Mouse (Mus musculus) forebrain, embryonic 13.5 days (tissue): ENCODE data around the gene Oxa1l. TPM values are rescaled to one million over a fixed set of nuclear protein-coding genes. Genes with fewer than 3 reads are reported as not detected.

Source experiments
- ATAC-seq: fragments of 200-750 bp; cut with Nextera tagmentation; 2 replicates; pipeline ENCODE4 v1.8.0; 2017
- H3K27ac ChIP-seq: fragments of 300-500 bp; sonication (generic); 2 replicates; pipeline ENCODE4 v1.5.1; 2015; ENCODE audit warnings: inconsistent platforms, mild to moderate bottlenecking, moderate library complexity
- H3K27me3 ChIP-seq: fragments of 300-500 bp; sonication (generic); 2 replicates; pipeline ENCODE4 v1.6.1; 2015; ENCODE audit warnings: mild to moderate bottlenecking, inconsistent platforms
- H3K36me3 ChIP-seq: fragments of 300-500 bp; sonication (generic); 2 replicates; pipeline ENCODE4 v1.6.1; 2015; ENCODE audit warnings: mild to moderate bottlenecking, inconsistent platforms; ENCODE audit not compliant: poor library complexity, severe bottlenecking
- H3K4me1 ChIP-seq: fragments of 300-500 bp; sonication (generic); 2 replicates; pipeline ENCODE4 v1.6.1; 2015; ENCODE audit warnings: inconsistent platforms
- H3K4me2 ChIP-seq: fragments of 300-500 bp; sonication (generic); 2 replicates; pipeline ENCODE4 v1.6.1; 2015; ENCODE audit warnings: inconsistent platforms, mild to moderate bottlenecking, moderate library complexity
- H3K4me3 ChIP-seq: fragments of 300-500 bp; sonication (generic); 2 replicates; pipeline ENCODE4 v1.5.1; 2015; ENCODE audit warnings: mild to moderate bottlenecking, inconsistent platforms
- H3K9ac ChIP-seq: fragments of 300-500 bp; sonication (generic); 2 replicates; pipeline ENCODE4 v1.6.1; 2015; ENCODE audit warnings: mild to moderate bottlenecking, inconsistent platforms
- H3K9me3 ChIP-seq: fragments of 300-500 bp; sonication (generic); replicated peaks from 2 replicates; pipeline ENCODE4 v1.6.1; 2016; ENCODE audit warnings: inconsistent platforms
- WGBS: fragments of 180-500 bp; shearing (Covaris S2); methylation state at CpG from one replicate; pipeline ENCODE4 v1.1.7; 2015; 5-methylcytosine and 5-hydroxymethylcytosine counted together
- polyA plus RNA-seq: library from polyadenylated mRNA; unstranded; fragments of >200 nt; fragmentation: Nextera tagmentation; extraction: Ambion mirVana; gene quantifications from 2 replicates; pipeline ENCODE4 v1.2.1, GENCODE M21; 2015

Oxa1l gene
- polyA plus RNA-seq, 1 experiment from 2014 or later = 43.8 TPM

DNA sequence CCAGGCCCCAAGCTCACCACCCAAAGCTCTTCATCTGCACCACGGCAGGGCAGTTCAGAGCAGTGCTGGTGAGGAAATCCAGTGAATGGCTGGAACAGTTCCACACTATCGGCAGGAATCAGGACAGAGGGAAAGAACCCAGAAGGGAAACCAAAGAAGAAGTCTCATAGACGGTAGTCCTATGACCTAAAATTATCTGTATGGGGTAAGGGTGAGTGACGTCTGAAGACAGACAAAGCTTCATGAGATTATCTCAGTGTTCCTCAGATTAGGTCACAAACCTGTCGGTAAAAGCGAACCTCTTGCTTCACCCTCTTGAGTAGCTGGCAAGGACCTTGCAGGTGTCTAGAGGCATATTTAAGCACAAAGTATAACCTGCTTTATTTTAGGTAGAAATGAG is 16.5 kb downstream of the Oxa1l start:
- Histone ChIP-seq H3K4me1 (no peaks in the 10 kb centered on the region), H3K27ac (no peak overlapping the region), H3K27me3 (no peaks in the 10 kb centered on the region), H3K4me2 (no peak overlapping the region), H3K4me3 (no peak overlapping the region), H3K9ac (no peak overlapping the region), H3K9me3 (no peaks in the 10 kb centered on the region), H3K36me3 (no peaks in the 10 kb centered on the region)
- ATAC-seq = no peak
- WGBS = 93% methylated on average over 6 of the region's 6 CpGs

DNA sequence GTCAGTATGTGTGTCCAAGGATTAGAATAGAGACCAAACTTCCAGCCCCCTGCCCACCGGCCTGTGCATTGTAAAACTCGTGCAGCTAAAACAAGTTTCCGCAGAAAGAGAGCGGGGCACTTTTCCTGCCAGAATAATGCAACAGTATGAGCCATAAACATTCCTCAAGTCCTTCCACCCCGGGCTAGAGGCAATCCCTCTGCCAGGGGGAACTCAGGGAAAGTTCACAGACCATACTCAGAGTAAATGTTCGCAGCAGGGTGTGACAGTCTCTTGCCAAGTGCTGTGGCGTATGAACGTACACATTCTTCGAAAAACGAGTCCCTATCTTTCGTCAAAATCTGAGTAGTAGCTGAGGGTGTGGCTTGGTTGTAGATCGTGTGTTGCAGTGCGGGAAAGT is 18.9 kb downstream of the Oxa1l start:
- Histone ChIP-seq H3K27me3 (no peaks in the 10 kb centered on the region), H3K4me1 (no peaks in the 10 kb centered on the region), H3K4me2 (no peak overlapping the region), H3K27ac (no peak overlapping the region), H3K9ac (no peak overlapping the region), H3K4me3 (no peak overlapping the region), H3K36me3 (no peaks in the 10 kb centered on the region), H3K9me3 (no peaks in the 10 kb centered on the region)
- no peak for ATAC-seq
- 84% methylated on average over 13 of the region's 13 CpGs for WGBS

DNA sequence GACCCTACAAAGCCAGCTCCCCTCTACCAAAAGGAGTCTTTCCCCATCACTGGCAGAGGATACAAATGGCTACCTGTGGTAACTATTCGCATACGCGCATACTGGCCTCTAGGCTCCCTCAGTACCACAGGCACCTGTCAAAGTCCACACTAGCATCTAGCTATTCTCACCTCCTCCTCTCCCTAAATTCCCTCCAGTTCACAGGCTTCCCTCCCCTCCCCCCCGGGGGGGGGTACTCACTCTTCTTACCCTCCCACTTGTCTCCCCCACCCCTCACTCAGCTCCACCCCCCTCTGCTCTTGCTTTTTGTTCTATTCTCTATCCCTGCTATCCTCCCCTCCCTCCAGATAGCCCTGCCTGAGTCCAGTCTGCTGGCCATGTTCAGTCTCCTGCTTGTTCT is 20.0 kb downstream of the Oxa1l start:
- no peaks in the 10 kb centered on the region for H3K36me3 ChIP-seq
- H3K4me3 ChIP-seq = no peak overlapping the region
- H3K9me3 ChIP-seq = no peaks in the 10 kb centered on the region
- no peak overlapping the region for H3K9ac ChIP-seq
- no peak overlapping the region for H3K4me2 ChIP-seq
- no peak overlapping the region for H3K27ac ChIP-seq
- 72% methylated on average over 4 of the region's 4 CpGs for WGBS
- H3K27me3 ChIP-seq = no peaks in the 10 kb centered on the region
- H3K4me1 ChIP-seq = no peaks in the 10 kb centered on the region
- ATAC-seq = no peak

DNA sequence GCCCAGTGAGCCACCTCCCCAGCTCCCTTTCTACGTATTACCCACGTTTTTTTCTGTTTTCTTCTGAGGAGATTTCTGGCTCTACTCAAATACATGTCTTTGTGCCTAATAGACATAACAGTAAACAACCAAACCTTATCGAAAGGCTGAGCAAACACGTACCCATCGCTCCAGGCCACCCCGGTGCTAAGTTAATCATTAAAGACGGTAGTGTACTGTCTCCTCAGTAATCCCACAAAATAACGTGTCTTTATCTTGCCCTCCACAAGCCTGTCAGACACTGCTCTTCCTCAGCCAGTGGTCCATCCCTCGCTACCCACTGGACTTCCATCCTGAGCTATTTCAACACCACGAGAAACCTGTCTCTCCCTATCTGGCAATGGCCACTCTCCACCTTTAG is 21.2 kb downstream of the Oxa1l start:
- H3K4me2 ChIP-seq = no peak overlapping the region
- no peaks in the 10 kb centered on the region for H3K4me1 ChIP-seq
- 87% methylated on average over 10 of the region's 10 CpGs for WGBS
- H3K27ac ChIP-seq = no peak overlapping the region
- no peak overlapping the region for H3K9ac ChIP-seq
- no peaks in the 10 kb centered on the region for H3K9me3 ChIP-seq
- H3K27me3 ChIP-seq = no peaks in the 10 kb centered on the region
- ATAC-seq = no peak
- no peaks in the 10 kb centered on the region for H3K36me3 ChIP-seq
- H3K4me3 ChIP-seq = no peak overlapping the region

DNA sequence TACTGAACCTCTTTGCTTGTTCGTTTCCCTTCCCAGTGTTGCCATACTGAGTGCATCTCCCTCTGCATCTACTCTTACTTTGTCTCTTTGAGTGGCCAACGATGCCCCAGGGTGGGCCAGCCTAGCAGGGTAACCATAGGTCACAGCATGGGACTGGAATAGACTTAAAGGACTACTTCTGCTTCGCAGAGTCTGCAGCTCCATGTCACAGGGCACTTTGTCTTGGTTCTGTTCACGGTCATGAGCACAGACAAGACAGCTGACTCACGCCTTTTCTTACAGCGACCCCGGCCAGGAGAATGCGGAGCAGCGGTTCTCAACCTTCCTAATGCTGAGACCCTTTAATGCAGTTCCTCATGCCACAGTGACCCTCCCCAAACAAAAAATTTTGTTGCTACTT is 22.0 kb downstream of the Oxa1l start:
- H3K27ac ChIP-seq = no peak overlapping the region
- H3K4me3 ChIP-seq = no peak overlapping the region
- WGBS = 53% methylated on average over 9 of the region's 9 CpGs
- H3K9ac ChIP-seq = no peak overlapping the region
- no peaks in the 10 kb centered on the region for H3K27me3 ChIP-seq
- H3K9me3 ChIP-seq = no peaks in the 10 kb centered on the region
- H3K4me1 ChIP-seq = no peaks in the 10 kb centered on the region
- no peaks in the 10 kb centered on the region for H3K36me3 ChIP-seq
- ATAC-seq = no peak
- H3K4me2 ChIP-seq = no peak overlapping the region

DNA sequence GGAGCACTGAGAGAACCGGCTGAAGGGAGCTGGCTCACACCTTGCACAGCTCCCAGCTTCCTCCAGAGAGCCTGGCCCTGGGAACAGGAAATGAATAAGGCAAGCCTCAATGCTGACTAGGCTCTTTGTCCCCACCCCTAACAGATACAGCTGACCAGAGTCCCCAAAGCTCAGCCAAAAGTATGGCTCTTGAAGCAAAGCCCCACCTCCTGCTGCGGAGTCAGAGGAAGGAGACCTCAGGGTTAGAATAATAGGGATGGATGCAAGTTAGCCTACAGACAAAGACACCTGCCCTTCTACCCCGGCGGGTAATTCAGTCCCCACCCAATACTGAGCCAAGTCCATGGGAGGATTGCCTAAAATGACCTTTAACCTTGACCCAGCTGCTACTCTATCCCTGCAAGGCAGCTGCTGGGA is 22.7 kb downstream of the Oxa1l start:
- Histone ChIP-seq H3K27ac (no peak overlapping the region), H3K4me1 (no peaks in the 10 kb centered on the region), H3K4me3 (no peak overlapping the region), H3K9me3 (no peaks in the 10 kb centered on the region), H3K27me3 (no peaks in the 10 kb centered on the region), H3K4me2 (no peak overlapping the region), H3K36me3 (no peaks in the 10 kb centered on the region), H3K9ac (no peak overlapping the region)
- ATAC-seq = no peak
- WGBS = 58% methylated on average over 4 of the region's 4 CpGs

DNA sequence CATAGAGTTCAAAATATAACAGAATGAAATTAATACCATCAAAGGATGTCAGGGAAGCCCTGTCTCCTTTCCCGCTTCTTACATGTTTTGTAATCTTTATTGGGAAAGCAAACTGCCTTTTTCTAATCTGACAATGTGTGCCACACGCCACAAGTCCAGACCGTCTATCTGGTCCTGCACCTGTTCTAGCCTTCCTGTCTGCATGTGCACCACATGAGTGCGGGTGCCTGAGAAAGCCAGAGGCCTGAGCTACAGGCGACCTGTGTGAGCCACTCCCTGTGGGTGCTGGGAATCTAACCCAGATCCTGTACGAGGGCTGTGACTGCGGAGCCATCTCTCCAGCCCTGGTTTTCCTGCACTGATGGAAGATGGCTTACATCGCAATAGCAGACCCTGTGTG is 23.8 kb downstream of the Oxa1l start:
- H3K27me3 ChIP-seq = no peaks in the 10 kb centered on the region
- no peak overlapping the region for H3K4me3 ChIP-seq
- no peaks in the 10 kb centered on the region for H3K36me3 ChIP-seq
- H3K4me2 ChIP-seq = no peak overlapping the region
- H3K9ac ChIP-seq = no peak overlapping the region
- H3K27ac ChIP-seq = no peak overlapping the region
- no peak for ATAC-seq
- WGBS = 92% methylated on average over 8 of the region's 8 CpGs
- H3K9me3 ChIP-seq = no peaks in the 10 kb centered on the region
- H3K4me1 ChIP-seq = no peaks in the 10 kb centered on the region

DNA sequence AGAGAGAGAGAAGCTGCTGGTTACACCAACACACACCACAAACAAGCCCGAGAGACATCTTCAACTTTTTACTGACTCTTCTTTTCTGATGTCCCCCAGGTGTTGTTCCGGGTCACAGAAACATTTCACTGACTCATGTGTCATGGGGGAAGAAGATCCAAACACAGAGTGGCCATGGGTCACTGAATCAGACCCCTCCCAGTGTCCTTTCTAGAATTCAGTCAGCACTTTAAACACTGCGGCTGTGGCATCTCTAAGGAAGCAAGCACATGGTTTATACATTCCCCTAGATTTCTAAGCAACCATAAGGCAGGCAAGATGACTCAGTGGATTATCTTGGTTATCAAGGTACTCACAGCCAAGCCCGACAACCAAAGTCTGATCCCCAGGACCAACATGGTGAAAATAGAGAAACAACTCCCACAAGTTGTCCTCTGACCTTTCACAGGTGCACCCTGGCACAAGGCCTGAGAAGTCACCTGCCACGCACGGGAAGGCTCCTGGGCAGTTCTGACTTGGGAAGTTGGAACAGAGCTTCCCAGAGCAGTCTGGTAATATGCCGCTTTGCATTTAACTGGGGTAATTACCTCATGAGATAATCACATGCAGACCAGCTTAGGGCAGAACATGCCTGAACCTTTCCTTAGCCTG is 25.5 kb downstream of the Oxa1l start:
- no peaks in the 10 kb centered on the region for H3K27me3 ChIP-seq
- H3K9me3 ChIP-seq = no peaks in the 10 kb centered on the region
- ATAC-seq = no peak
- H3K4me1 ChIP-seq = no peaks in the 10 kb centered on the region
- H3K9ac ChIP-seq = no peak overlapping the region
- no peak overlapping the region for H3K4me3 ChIP-seq
- H3K27ac ChIP-seq = no peak overlapping the region
- no peaks in the 10 kb centered on the region for H3K36me3 ChIP-seq
- WGBS = 90% methylated on average over 7 of the region's 7 CpGs
- H3K4me2 ChIP-seq = no peak overlapping the region

DNA sequence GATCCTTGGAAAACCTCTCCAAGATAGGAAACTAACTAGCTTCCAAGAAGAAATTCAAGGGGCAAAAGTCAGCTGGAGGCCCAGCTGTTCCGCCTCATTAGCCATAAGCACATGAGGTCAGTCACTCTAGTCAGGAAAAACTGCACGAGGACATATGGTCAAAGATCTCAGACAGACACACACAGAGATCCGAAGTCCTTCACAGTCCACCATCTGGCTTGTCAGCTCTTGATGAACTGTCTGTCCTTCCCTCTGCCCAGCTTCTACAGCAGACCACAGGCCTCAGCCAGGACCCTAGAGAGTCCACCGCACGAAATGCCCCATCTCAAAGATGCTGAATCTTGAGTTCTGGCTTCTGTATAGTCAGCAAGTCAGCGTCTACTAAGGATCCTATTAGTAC is 26.9 kb downstream of the Oxa1l start:
- Histone ChIP-seq H3K27ac (no peak overlapping the region), H3K4me2 (no peak overlapping the region), H3K36me3 (no peaks in the 10 kb centered on the region), H3K9ac (no peak overlapping the region), H3K27me3 (no peaks in the 10 kb centered on the region), H3K4me3 (no peak overlapping the region), H3K9me3 (no peaks in the 10 kb centered on the region), H3K4me1 (no peaks in the 10 kb centered on the region)
- ATAC-seq = no peak
- 84% methylated on average over 6 of the region's 6 CpGs for WGBS

DNA sequence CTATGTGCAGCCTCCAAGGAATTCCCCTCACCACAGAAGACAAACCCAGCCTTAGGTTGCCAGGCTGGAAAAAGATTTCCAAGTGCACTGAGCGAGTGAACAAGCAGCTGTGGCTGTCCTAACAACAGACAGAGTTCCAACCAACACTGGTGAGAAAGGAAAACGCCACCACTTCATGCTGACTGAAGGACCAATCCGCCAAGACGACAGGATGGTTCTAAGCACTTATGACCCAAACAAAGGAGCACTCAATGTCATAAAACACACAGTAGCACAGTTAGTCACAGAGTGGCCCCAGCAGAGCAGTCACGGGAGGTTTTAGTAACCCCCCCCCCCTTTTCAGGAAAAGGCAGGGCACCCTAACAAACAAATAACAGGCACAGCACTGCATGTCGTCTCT is 30.2 kb downstream of the Oxa1l start:
- Histone ChIP-seq H3K27ac (no peak overlapping the region), H3K9ac (no peak overlapping the region), H3K4me3 (no peak overlapping the region), H3K9me3 (no peaks in the 10 kb centered on the region), H3K36me3 (no peaks in the 10 kb centered on the region), H3K4me1 (no peaks in the 10 kb centered on the region), H3K27me3 (no peaks in the 10 kb centered on the region), H3K4me2 (no peak overlapping the region)
- no peak for ATAC-seq
- WGBS = 69% methylated on average over 6 of the region's 6 CpGs

DNA sequence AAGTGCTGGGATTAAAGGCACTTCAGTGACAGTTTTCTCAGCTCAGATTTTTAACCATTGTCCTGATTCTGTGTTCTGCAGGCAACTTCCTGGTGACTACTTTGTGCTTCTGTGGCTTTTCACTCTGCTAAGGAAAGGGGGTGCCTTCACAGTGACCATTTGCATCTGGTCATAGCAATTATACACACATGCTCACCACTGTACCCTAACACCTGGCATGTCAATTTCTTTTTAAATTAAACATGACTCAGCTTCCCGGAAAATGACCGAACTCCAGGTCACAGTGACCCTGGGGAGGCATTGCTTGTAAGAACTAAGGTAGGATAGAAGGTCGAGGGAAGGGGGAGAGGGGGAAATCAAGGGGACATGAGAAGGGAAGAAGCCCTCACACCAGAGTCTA is 33.2 kb downstream of the Oxa1l start:
- no peaks in the 10 kb centered on the region for H3K27me3 ChIP-seq
- H3K36me3 ChIP-seq = no peaks in the 10 kb centered on the region
- no peak overlapping the region for H3K4me3 ChIP-seq
- no peaks in the 10 kb centered on the region for H3K4me1 ChIP-seq
- H3K4me2 ChIP-seq = no peak overlapping the region
- 85% methylated on average over 3 of the region's 3 CpGs for WGBS
- no peak overlapping the region for H3K9ac ChIP-seq
- H3K27ac ChIP-seq = no peak overlapping the region
- ATAC-seq = no peak
- H3K9me3 ChIP-seq = no peaks in the 10 kb centered on the region

DNA sequence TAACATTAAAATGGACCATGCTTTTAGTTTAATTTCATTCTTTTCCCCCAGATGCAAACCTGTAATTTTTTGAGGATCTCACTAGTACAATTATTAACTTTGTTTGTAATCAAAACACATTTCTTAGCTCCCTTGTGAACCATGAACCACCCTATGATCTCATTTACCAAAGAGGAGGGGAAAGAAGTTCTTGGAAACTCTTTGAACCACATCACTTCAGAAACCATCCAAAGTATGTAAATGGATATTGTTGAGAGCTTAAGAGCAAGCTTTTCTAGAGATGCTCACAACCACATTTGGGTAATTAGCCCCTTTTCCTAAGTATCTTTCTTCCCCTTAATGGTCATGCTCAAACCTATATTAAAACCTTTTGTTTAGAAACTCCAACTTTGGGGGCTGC is 33.7 kb downstream of the Oxa1l start:
- no peak overlapping the region for H3K27ac ChIP-seq
- no peak overlapping the region for H3K4me2 ChIP-seq
- no peaks in the 10 kb centered on the region for H3K36me3 ChIP-seq
- H3K27me3 ChIP-seq = no peaks in the 10 kb centered on the region
- H3K4me1 ChIP-seq = no peaks in the 10 kb centered on the region
- no peak for ATAC-seq
- no peaks in the 10 kb centered on the region for H3K9me3 ChIP-seq
- H3K4me3 ChIP-seq = no peak overlapping the region
- H3K9ac ChIP-seq = no peak overlapping the region

DNA sequence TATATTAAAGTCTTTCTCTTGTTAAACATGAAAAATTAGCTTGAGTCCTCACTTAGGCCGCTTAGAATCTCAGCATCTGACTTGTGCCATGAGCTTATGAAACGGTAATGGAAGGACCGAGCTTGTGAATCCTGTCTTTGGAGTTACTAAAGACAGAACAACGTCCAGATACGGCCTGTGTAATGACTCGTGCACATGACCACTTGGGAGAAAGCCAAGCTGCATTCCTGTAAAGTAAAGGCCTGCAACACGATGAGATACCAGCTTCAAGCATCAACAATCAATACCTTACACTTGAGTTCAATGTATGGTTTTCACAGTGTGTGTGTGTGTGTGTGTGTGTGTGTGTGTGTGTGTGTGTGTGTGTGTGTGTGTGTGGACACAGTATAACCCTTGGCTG is 36.1 kb downstream of the Oxa1l start:
- Histone ChIP-seq H3K27ac (no peak overlapping the region), H3K4me1 (no peaks in the 10 kb centered on the region), H3K9me3 (no peaks in the 10 kb centered on the region), H3K4me2 (no peak overlapping the region), H3K4me3 (no peak overlapping the region), H3K9ac (no peak overlapping the region), H3K36me3 (no peaks in the 10 kb centered on the region), H3K27me3 (no peaks in the 10 kb centered on the region)
- 88% methylated on average over 7 of the region's 7 CpGs for WGBS
- no peak for ATAC-seq
